Mouse (Mus musculus) ES-CJ7 (cell line): ENCODE measurements around the gene Rnf207.

ENCODE experiments used
- DNase-seq: peaks from one replicate; pipeline ENCODE4 v3.0.0; 2011; ENCODE audit warnings: low read depth, low spot score

The Rnf207 gene

GRCm38 (mm10) chr4:152272449-152273049, 46.2 kb downstream of the Rnf207 start:
- no peak for DNase-seq

- DNase-seq = no peak
These were observed 46.8 kb downstream of the Rnf207 start for GRCm38 (mm10) chr4:152272006-152272405.

GRCm38 (mm10) chr4:152271334-152271733, 47.5 kb downstream of the Rnf207 start:
- no peak for DNase-seq

GRCm38 (mm10) chr4:152270599-152270998, 48.2 kb downstream of the Rnf207 start:
- DNase-seq = no peak

- DNase-seq = no peak
These were observed 48.8 kb downstream of the Rnf207 start for GRCm38 (mm10) chr4:152269967-152270366.

- DNase-seq = no peak
These were observed 50.9 kb downstream of the Rnf207 start for GRCm38 (mm10) chr4:152267748-152268369.

GRCm38 (mm10) chr4:152266236-152266895, 52.4 kb downstream of the Rnf207 start:
- no peak for DNase-seq

GRCm38 (mm10) chr4:152265791-152266190, 53.0 kb downstream of the Rnf207 start:
- no peak for DNase-seq

- DNase-seq = peak; percentile 60
These were observed 53.8 kb downstream of the Rnf207 start for GRCm38 (mm10) chr4:152264867-152265568.

- no peak for DNase-seq
These were observed 54.6 kb downstream of the Rnf207 start for GRCm38 (mm10) chr4:152264177-152264530.

- DNase-seq = peak; percentile 88
These were observed 55.1 kb downstream of the Rnf207 start for GRCm38 (mm10) chr4:152263512-152264176.

GRCm38 (mm10) chr4:152263089-152263488, 55.7 kb downstream of the Rnf207 start:
- no peak for DNase-seq

GRCm38 (mm10) chr4:152262187-152262586, 56.6 kb downstream of the Rnf207 start:
- no peak for DNase-seq

- DNase-seq = no peak
These were observed 58.3 kb downstream of the Rnf207 start for GRCm38 (mm10) chr4:152260451-152260850.

GRCm38 (mm10) chr4:152257070-152257469, 61.7 kb downstream of the Rnf207 start:
- DNase-seq = no peak
